Mouse (Mus musculus) embryonic facial prominence, embryonic 10.5 days (tissue): ENCODE measurements around the gene Wdr17. TPM values are rescaled to one million over a fixed set of nuclear protein-coding genes. Genes with fewer than 3 reads are reported as not detected.

Source experiments
- DNase-seq: peaks from one replicate; pipeline ENCODE4 v3.0.0-alpha.2; 2017; ENCODE audit warnings: low spot score
- H3K27ac ChIP-seq: fragments of 300-500 bp; sonication (generic); replicated peaks from 2 replicates; pipeline ENCODE4 v1.5.1; 2016; ENCODE audit warnings: mild to moderate bottlenecking
- H3K27me3 ChIP-seq: fragments of 300-500 bp; sonication (generic); replicated peaks from 2 replicates; pipeline ENCODE4 v1.6.1; 2016; ENCODE audit warnings: low read depth, mild to moderate bottlenecking; ENCODE audit not compliant: poor library complexity, severe bottlenecking
- H3K36me3 ChIP-seq: fragments of 300-500 bp; sonication (generic); replicated peaks from 2 replicates; pipeline ENCODE4 v1.6.1; 2016; ENCODE audit warnings: mild to moderate bottlenecking, moderate library complexity
- H3K4me1 ChIP-seq: fragments of 300-500 bp; sonication (generic); 2 replicates; pipeline ENCODE4 v1.6.1; 2016
- H3K4me3 ChIP-seq: fragments of 300-500 bp; sonication (generic); 2 replicates; pipeline ENCODE4 v1.5.1; 2016; ENCODE audit warnings: mild to moderate bottlenecking, moderate library complexity
- H3K9me3 ChIP-seq: fragments of 300-500 bp; sonication (generic); 2 replicates; pipeline ENCODE4 v1.6.1; 2016; ENCODE audit warnings: mild to moderate bottlenecking
- WGBS: fragments of 180-500 bp; shearing (Covaris S2); methylation state at CpG from one replicate; pipeline ENCODE4 v1.1.7; 2016; 5-methylcytosine and 5-hydroxymethylcytosine counted together
- polyA plus RNA-seq: library from polyadenylated mRNA; unstranded; fragments of >200 nt; fragmentation: Nextera tagmentation; extraction: Ambion mirVana; gene quantifications from 2 replicates; pipeline ENCODE4 v1.2.1, GENCODE M21; 2016

Gene Wdr17
- 1.8 and 2.1 TPM in 2 replicates for polyA plus RNA-seq

GRCm38 (mm10) chr8:54886987-54887785 is at the start of gene Wdr17:
Wdr17 (minus strand) TSS chr8:54887184.
- no peak for DNase-seq
- WGBS, result 87% methylated on average over 9 of the region's 9 CpGs
- Histone ChIP-seq H3K9me3 (no peaks in the 10 kb centered on the region), H3K4me1 (no peaks in the 10 kb centered on the region), H3K36me3 (no peaks in the 10 kb centered on the region), H3K4me3 (no peak within 1 kb of the TSS), H3K27me3 (no peaks in the 10 kb centered on the region), H3K27ac (no peak within 1 kb of the TSS)

GRCm38 (mm10) chr8:54932306-54932705 is 45.3 kb upstream of the Wdr17 start:
- 67% methylated on average over 2 of the region's 2 CpGs for WGBS
- no peaks in the 10 kb centered on the region for H3K4me1 ChIP-seq
- H3K36me3 ChIP-seq, result no peaks in the 10 kb centered on the region
- DNase-seq, result no peak
- no peak overlapping the region for H3K27ac ChIP-seq
- H3K9me3 ChIP-seq, result no peaks in the 10 kb centered on the region
- H3K4me3 ChIP-seq, result no peak overlapping the region
- no peaks in the 10 kb centered on the region for H3K27me3 ChIP-seq

GRCm38 (mm10) chr8:54924936-54925335 is 38.0 kb upstream of the Wdr17 start:
- no peak overlapping the region for H3K4me3 ChIP-seq
- H3K27ac ChIP-seq, result no peak overlapping the region
- no peaks in the 10 kb centered on the region for H3K27me3 ChIP-seq
- WGBS, result 85% methylated on average over 3 of the region's 3 CpGs
- no peaks in the 10 kb centered on the region for H3K4me1 ChIP-seq
- no peaks in the 10 kb centered on the region for H3K9me3 ChIP-seq
- no peak for DNase-seq
- no peaks in the 10 kb centered on the region for H3K36me3 ChIP-seq

- 51% methylated on average over 2 of the region's 2 CpGs for WGBS
These were observed 35.3 kb upstream of the Wdr17 start for GRCm38 (mm10) chr8:54922160-54922855.

GRCm38 (mm10) chr8:54917710-54918109 is 30.7 kb upstream of the Wdr17 start:
- Histone ChIP-seq H3K27me3 (no peaks in the 10 kb centered on the region), H3K36me3 (no peaks in the 10 kb centered on the region), H3K27ac (no peak overlapping the region), H3K4me1 (no peaks in the 10 kb centered on the region), H3K4me3 (no peak overlapping the region), H3K9me3 (no peaks in the 10 kb centered on the region)
- WGBS, result 52% methylated on average over 9 of the region's 9 CpGs
- no peak for DNase-seq

More at GRCm38 (mm10) chr8:54922160-54922855, 35.3 kb upstream of the Wdr17 start:
- no peaks in the 10 kb centered on the region for H3K27me3 ChIP-seq
- DNase-seq, result no peak
- no peak overlapping the region for H3K27ac ChIP-seq
- no peaks in the 10 kb centered on the region for H3K9me3 ChIP-seq
- no peak overlapping the region for H3K4me3 ChIP-seq
- no peaks in the 10 kb centered on the region for H3K4me1 ChIP-seq
- no peaks in the 10 kb centered on the region for H3K36me3 ChIP-seq

- no peaks in the 10 kb centered on the region for H3K27me3 ChIP-seq
- H3K4me3 ChIP-seq, result no peak overlapping the region
- H3K4me1 ChIP-seq, result no peaks in the 10 kb centered on the region
- no peaks in the 10 kb centered on the region for H3K36me3 ChIP-seq
- no peaks in the 10 kb centered on the region for H3K9me3 ChIP-seq
- no peak overlapping the region for H3K27ac ChIP-seq
- DNase-seq, result no peak
- WGBS, result 95% methylated on average over 2 of the region's 2 CpGs
These were observed 25.9 kb upstream of the Wdr17 start for GRCm38 (mm10) chr8:54912891-54913290.

- Histone ChIP-seq H3K36me3 (no peaks in the 10 kb centered on the region), H3K4me1 (no peaks in the 10 kb centered on the region), H3K9me3 (no peaks in the 10 kb centered on the region), H3K27me3 (no peaks in the 10 kb centered on the region), H3K4me3 (no peak overlapping the region), H3K27ac (no peak overlapping the region)
- WGBS, result 85% methylated on average over 2 of the region's 2 CpGs
- DNase-seq, result no peak
These were observed 12.5 kb upstream of the Wdr17 start for GRCm38 (mm10) chr8:54899444-54899843.

GRCm38 (mm10) chr8:54894637-54895322 is 7.8 kb upstream of the Wdr17 start:
- 81% methylated on average over 2 of the region's 2 CpGs for WGBS
- Histone ChIP-seq H3K36me3 (no peaks in the 10 kb centered on the region), H3K27me3 (no peaks in the 10 kb centered on the region), H3K4me1 (no peaks in the 10 kb centered on the region), H3K9me3 (no peaks in the 10 kb centered on the region), H3K27ac (no peak overlapping the region), H3K4me3 (no peak overlapping the region)
- no peak for DNase-seq

GRCm38 (mm10) chr8:54894180-54894579 is 7.2 kb upstream of the Wdr17 start:
- no peak for DNase-seq
- Histone ChIP-seq H3K4me3 (no peak overlapping the region), H3K27ac (no peak overlapping the region), H3K36me3 (no peaks in the 10 kb centered on the region), H3K4me1 (no peaks in the 10 kb centered on the region), H3K27me3 (no peaks in the 10 kb centered on the region), H3K9me3 (no peaks in the 10 kb centered on the region)
- WGBS, result 89% methylated on average over 1 of the region's 1 CpGs

- DNase-seq, result no peak
- no peaks in the 10 kb centered on the region for H3K27me3 ChIP-seq
- 87% methylated on average over 4 of the region's 4 CpGs for WGBS
These were observed 424 bp downstream of the Wdr17 start for GRCm38 (mm10) chr8:54886560-54886959.

GRCm38 (mm10) chr8:54876458-54876857 is 10.5 kb downstream of the Wdr17 start:
- WGBS, result 93% methylated on average over 4 of the region's 4 CpGs
- no peak for DNase-seq
- no peaks in the 10 kb centered on the region for H3K4me1 ChIP-seq
- H3K4me3 ChIP-seq, result no peak overlapping the region
- H3K27ac ChIP-seq, result no peak overlapping the region
- no peaks in the 10 kb centered on the region for H3K36me3 ChIP-seq
- no peaks in the 10 kb centered on the region for H3K9me3 ChIP-seq
- no peaks in the 10 kb centered on the region for H3K27me3 ChIP-seq

More at GRCm38 (mm10) chr8:54886560-54886959, 424 bp downstream of the Wdr17 start:
- Histone ChIP-seq H3K9me3 (no peaks in the 10 kb centered on the region), H3K4me1 (no peaks in the 10 kb centered on the region), H3K27ac (no peak overlapping the region), H3K4me3 (no peak overlapping the region), H3K36me3 (no peaks in the 10 kb centered on the region)

GRCm38 (mm10) chr8:54864761-54865064 is 22.3 kb downstream of the Wdr17 start:
- Histone ChIP-seq H3K27me3 (no peaks in the 10 kb centered on the region), H3K4me3 (no peak overlapping the region), H3K36me3 (no peaks in the 10 kb centered on the region), H3K4me1 (no peaks in the 10 kb centered on the region), H3K27ac (no peak overlapping the region), H3K9me3 (no peaks in the 10 kb centered on the region)
- no peak for DNase-seq
- 82% methylated on average over 1 of the region's 1 CpGs for WGBS
